Mouse (Mus musculus): Measurements from ENCODE around the gene Srsf10.

DNA sequence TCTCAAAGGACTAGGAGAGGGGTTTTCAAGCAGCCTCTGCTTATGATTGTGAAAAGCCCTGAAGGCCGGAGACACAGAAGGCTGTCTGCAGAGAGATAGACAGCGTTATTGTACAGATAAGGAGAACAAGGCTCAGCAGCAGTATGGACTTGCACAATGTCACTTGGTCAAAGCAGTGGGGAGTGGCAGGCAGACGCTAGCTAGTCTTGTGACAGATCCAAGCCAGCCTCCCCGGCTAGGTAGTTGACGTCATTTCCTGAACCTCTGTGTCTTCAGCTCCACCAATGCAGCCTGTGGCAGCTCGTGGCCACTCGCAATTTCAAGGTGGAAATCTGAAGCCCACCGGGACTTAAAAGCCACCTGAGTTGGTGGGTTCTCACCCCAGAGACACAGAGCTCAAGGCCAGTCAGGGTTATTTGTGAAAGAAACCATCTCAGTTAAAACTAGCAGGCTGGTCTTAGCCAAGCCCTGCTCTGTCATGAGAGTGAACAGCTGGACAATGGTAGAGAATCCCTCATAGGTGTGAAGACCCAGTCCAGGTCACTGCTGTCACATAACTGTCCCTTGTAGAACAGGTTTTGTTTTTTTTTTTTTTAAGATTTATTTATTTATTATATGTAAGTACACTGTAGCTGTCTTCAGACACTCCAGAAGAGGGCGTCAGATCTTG is 43.0 kb downstream of the Srsf10 start:
- TF ChIP-seq EP300 (optimal IDR thresholded peaks at IDR 0.05), result no peak
- no peak for TF ChIP-seq CTCF (IDR thresholded peaks at IDR 0.05; ENCODE audit: low read depth)

Data from stomach, postnatal 0 days (tissue).